In the genomic region with DNA sequence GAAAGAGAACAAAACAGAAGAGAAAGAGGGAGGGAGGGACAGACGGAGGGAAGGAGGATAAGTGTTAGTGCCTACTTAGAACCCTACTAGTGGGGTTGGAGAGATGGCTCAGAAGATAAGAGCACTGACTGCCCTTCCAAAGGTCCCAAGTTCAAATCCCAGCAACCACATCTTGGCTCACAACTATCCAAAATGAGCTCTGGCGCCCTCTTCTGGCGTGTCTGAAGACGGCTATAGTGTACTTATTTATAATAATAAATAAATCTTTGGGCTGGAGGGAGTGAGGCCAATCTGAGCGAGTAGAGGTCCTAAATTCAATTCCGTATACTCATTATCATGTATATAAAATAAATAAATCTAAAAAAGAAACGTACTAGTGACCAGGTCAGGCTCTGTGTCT, we compare ENCODE assay signal across 27 mouse cellular contexts. TPM values are rescaled to one million over a fixed set of nuclear protein-coding genes. Genes with fewer than 3 reads are reported as not detected.
DNase-seq lines count a peak whose midpoint lies in the region; TF ChIP-seq lines count a peak whose summit lies in the region.
"Had no signal": no experiment of that assay in that cellular context is flagged by ENCODE, and none has a peak within 500 bp of the region (broad histone marks: within the 10 kb centered on the region; RNA-seq: fewer than 3 reads in every experiment).

No protein-coding gene starts in this region.

- no peak overlapping the region for H3K4me3 ChIP-seq in MEL (ENCODE audit: control insufficient read depth in 1 of 2, insufficient read depth in 1 of 2, low read depth in 2 of 2, low read length in 2 of 2)
- H3K4me3 ChIP-seq in limb, embryonic 10.5 days: no peak overlapping the region
- H3K4me3 ChIP-seq: forebrain, embryonic 13.5 days; hindbrain, embryonic 12.5 days; layer of hippocampus, adult 2 months; limb, embryonic 15.5 days; liver, embryonic 13.5 days; megakaryocyte, embryonic 14.5 days; midbrain, embryonic 12.5 days; neural tube, embryonic 15.5 days had no signal

- H3K9me3 ChIP-seq in MEL (replicated peaks; ENCODE audit: insufficient read depth, low read length): no peaks in the 10 kb centered on the region
- no peaks in the 10 kb centered on the region for H3K9me3 ChIP-seq in limb, embryonic 10.5 days (replicated peaks)
- H3K9me3 ChIP-seq: forebrain, embryonic 13.5 days; hindbrain, embryonic 12.5 days; limb, embryonic 15.5 days; liver, embryonic 13.5 days; megakaryocyte, embryonic 14.5 days; midbrain, embryonic 12.5 days; neural tube, embryonic 15.5 days had no signal

- H3K27ac ChIP-seq in MEL (ENCODE audit: control insufficient read depth, low read depth, low read length): no peak overlapping the region
- H3K27ac ChIP-seq in limb, embryonic 10.5 days: no peak overlapping the region
- H3K27ac ChIP-seq: forebrain, embryonic 13.5 days; hindbrain, embryonic 12.5 days; hindbrain, postnatal 0 days; layer of hippocampus, adult 2 months; limb, embryonic 15.5 days; liver, embryonic 13.5 days; midbrain, embryonic 12.5 days; neural tube, embryonic 15.5 days had no signal

- TF ChIP-seq EP300 in MEL (IDR thresholded peaks at IDR 0.05; ENCODE audit: low read depth in 1 of 2, low read length in 2 of 2): no peak

- DNase-seq in thymus, postnatal 25 days: peak; percentile 10
- no peak for DNase-seq in thymus, postnatal 0 days (ENCODE audit: low spot score)
- DNase-seq in MEL (ENCODE audit: low read depth, low spot score) (peak; percentile 45), ZHBTc4 (ENCODE audit: low read depth, low spot score) (peak; percentile 5)
- DNase-seq in cerebellum, adult 11-12 months: no peak
- DNase-seq in limb, embryonic 10.5 days (ENCODE audit: low spot score): no peak
- no peak for DNase-seq in cerebellum, adult 11 months
- DNase-seq: adrenal gland, postnatal 25 days; cerebellum, adult 8-10 months; cerebellum, postnatal 36 days; gastrocnemius, postnatal 14 days; heart, postnatal 36 days; left cerebral cortex, postnatal 4 days; liver, embryonic 13.5 days; lung, adult 18-20 months; lung, postnatal 4 days; retina, postnatal 1 day; right cerebral cortex, postnatal 14 days had no signal

- TF ChIP-seq RAD21 in MEL (IDR thresholded peaks at IDR 0.05; ENCODE audit: low read depth, low read length): no peak

- TF ChIP-seq POLR2A in MEL (IDR thresholded peaks at IDR 0.05; ENCODE audit: control insufficient read depth in 1 of 2, insufficient read depth in 1 of 2, low read depth in 1 of 2, low read length in 2 of 2, poor library complexity in 1 of 2): no peak

- TF ChIP-seq CTCF in MEL (IDR thresholded peaks at IDR 0.05 in 2 of 3, conservative IDR thresholded peaks at IDR 0.05 in 1 of 3; ENCODE audit: control insufficient read depth in 1 of 3, insufficient read depth in 1 of 3, low read depth in 2 of 3, low read length in 3 of 3, poor library complexity in 1 of 3, severe bottlenecking in 1 of 3): no peak

- WGBS in limb, embryonic 10.5 days: 82% methylated on average over 7 of the region's 7 CpGs

- H3K79me2 ChIP-seq in MEL (ENCODE audit: control insufficient read depth, insufficient read depth, low read length, poor library complexity): peaks cover 2% of the 10 kb centered on the region; the same call in 1 of the 2 replicates

- H3K4me1 ChIP-seq in MEL (ENCODE audit: control insufficient read depth in 1 of 2, insufficient read depth in 2 of 2, low read length in 2 of 2): peaks cover 0 to under 1% of the 10 kb centered on the region in 2 experiments; a peak in 1 of 4 replicates
- H3K4me1 ChIP-seq in limb, embryonic 10.5 days: no peaks in the 10 kb centered on the region
- H3K4me1 ChIP-seq: forebrain, embryonic 13.5 days; hindbrain, embryonic 12.5 days; limb, embryonic 15.5 days; liver, embryonic 13.5 days; megakaryocyte, embryonic 14.5 days; midbrain, embryonic 12.5 days; neural tube, embryonic 15.5 days had no signal

- no peak overlapping the region for H3K9ac ChIP-seq in MEL (ENCODE audit: control insufficient read depth, low read depth, low read length, poor library complexity, severe bottlenecking)
- H3K9ac ChIP-seq: forebrain, embryonic 13.5 days; hindbrain, embryonic 12.5 days; limb, embryonic 15.5 days; liver, embryonic 13.5 days; midbrain, embryonic 12.5 days; neural tube, embryonic 15.5 days had no signal

- no peaks in the 10 kb centered on the region for H3K27me3 ChIP-seq in MEL (ENCODE audit: control insufficient read depth in 1 of 2, insufficient read depth in 2 of 2, low read length in 2 of 2)
- no peaks in the 10 kb centered on the region for H3K27me3 ChIP-seq in limb, embryonic 10.5 days (ENCODE audit: low read depth, poor library complexity, severe bottlenecking)
- H3K27me3 ChIP-seq: forebrain, embryonic 13.5 days; hindbrain, embryonic 12.5 days; limb, embryonic 15.5 days; liver, embryonic 13.5 days; megakaryocyte, embryonic 14.5 days; midbrain, embryonic 12.5 days; neural tube, embryonic 15.5 days had no signal

- peaks cover 2 to 30% of the 10 kb centered on the region in 2 experiments for H3K36me3 ChIP-seq in MEL (ENCODE audit: control insufficient read depth in 1 of 2, insufficient read depth in 2 of 2, low read length in 2 of 2)
- H3K36me3 ChIP-seq in limb, embryonic 10.5 days: no peaks in the 10 kb centered on the region
- H3K36me3 ChIP-seq: hindbrain, embryonic 12.5 days; limb, embryonic 15.5 days; liver, embryonic 13.5 days; midbrain, embryonic 12.5 days; neural tube, embryonic 15.5 days had no signal

TF ChIP-seq in MEL, 35 proteins besides CTCF, POLR2A, EP300 and RAD21:
- TF ChIP-seq NELFE (IDR thresholded peaks at IDR 0.05; ENCODE audit: low read depth, low read length) (no peak), ELF1 (IDR thresholded peaks at IDR 0.05; ENCODE audit: low read depth, low read length) (no peak), SIN3A (IDR thresholded peaks at IDR 0.05; ENCODE audit: low read length) (no peak), ZC3H11A (IDR thresholded peaks at IDR 0.05; ENCODE audit: low read depth, low read length) (no peak), TBP (IDR thresholded peaks at IDR 0.05; ENCODE audit: low read depth, low read length) (no peak), ZKSCAN1 (IDR thresholded peaks at IDR 0.05; ENCODE audit: low read depth, low read length) (no peak), POLR2AphosphoS2 (IDR thresholded peaks at IDR 0.05; ENCODE audit: low read length) (no peak), USF1 (IDR thresholded peaks at IDR 0.05; ENCODE audit: low read depth, low read length) (no peak)

RNA-seq across cellular contexts. Expression of a gene that starts 25.6 kb away (rescaled TPM):
- polyA plus RNA-seq in thymus, postnatal 0 days (2015; fragmentation: Nextera tagmentation; extraction: Ambion mirVana): not detected in 2 replicates
- total RNA-seq in MEL (2012; rRNA removed): 21.4 and 24.4 TPM in 2 replicates
- 100 to 1,000 TPM in 1 of 2 experiments, 1 to 10 TPM in 1; 7.4 to 115 TPM for polyA plus RNA-seq in MEL (2012; ENCODE audit: insufficient read depth in 1 of 2, insufficient read length in 2 of 2, low read depth in 1 of 2, low replicate concordance in 2 of 2, missing spikeins in 1 of 2)
- polyA plus RNA-seq in limb, embryonic 10.5 days (2016; fragmentation: Nextera tagmentation; extraction: Ambion mirVana): 15.2 and 16.4 TPM in 2 replicates
- total RNA-seq: adrenal gland, postnatal 25 days had no signal
- polyA plus RNA-seq: hindbrain, postnatal 0 days; lung, postnatal 0 days had no signal

Comparison
In these comparisons a context has a peak if more than half of its experiments do, and no peak if none do; other contexts are left out.
1. DNase-seq: peak in thymus, postnatal 25 days (single experiment), MEL (single experiment) and ZHBTc4 (single experiment); none in thymus, postnatal 0 days (single experiment), cerebellum, adult 11-12 months (single experiment), limb, embryonic 10.5 days (single experiment) and cerebellum, adult 11 months (single experiment).